Mouse (Mus musculus): ENCODE measurements around the gene Myh3. TPM values are rescaled to one million over a fixed set of nuclear protein-coding genes. Genes with fewer than 3 reads are reported as not detected.

The Myh3 gene
- polyA plus RNA-seq (2014; fragmentation: Illumina TruSeq; extraction: RNeasy Lipid Tissue Mini Kit (QIAGEN cat#74804); ENCODE audit: low read depth, low replicate concordance): not detected

DNA sequence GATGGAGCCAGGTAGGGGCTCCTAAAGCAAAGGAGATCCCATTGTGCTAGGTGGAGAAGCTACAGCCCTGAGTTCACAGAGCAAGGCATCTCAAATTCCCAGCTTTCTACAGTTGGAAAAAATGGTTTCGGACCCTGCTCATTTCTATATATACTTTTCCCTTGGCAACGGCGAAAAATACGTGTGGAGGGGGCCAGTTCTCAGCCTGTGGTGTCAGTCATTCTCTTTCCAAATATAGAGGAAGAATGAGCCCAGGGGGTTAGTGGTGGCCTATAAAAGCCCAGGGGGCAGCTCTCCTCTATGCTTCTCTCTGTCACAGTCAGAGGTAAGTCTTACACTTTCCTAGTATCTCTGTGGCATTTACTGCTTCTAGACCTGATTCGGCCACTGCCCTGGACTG is at the start of gene Myh3:
Gene Myh3 (plus strand): TSS at position 301 of the 400 bp plus-strand sequence.

DNA sequence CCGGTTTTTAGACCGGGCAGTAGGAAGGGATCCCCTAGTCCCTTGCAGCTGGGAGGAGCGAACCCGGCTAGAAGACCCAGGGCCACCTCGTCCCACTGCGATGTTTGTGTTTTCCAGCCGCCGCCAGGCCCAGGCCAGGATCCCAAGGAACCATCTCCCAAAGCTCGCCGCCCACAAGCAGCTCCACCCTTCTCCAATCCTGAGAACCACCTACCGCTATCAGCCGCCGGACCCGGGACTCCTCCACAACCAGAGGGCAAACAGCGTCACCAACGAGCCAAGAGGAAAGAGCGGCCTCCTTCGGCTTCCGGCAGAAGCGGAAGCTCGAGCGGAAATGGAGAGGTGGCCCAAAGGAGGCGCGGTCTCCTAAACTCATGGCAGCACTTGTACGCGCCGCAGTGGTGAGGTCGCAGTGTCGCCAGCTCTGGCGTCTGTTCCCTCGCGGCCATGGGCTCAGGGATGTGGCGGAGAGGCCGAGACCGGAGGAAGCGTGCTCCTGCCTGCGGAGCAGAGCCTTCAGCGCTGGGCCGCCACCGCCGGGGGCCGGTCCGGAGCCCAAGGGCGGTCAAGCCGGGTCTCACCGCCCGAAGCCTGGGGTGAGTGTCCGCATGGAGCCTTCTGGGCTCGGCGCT is 25.7 kb upstream of the Myh3 start, which contains the start of the genes Adprm and Sco1:
Gene Adprm (minus strand): TSS at position 274 of the 632 bp plus-strand sequence.
Gene Sco1 (plus strand): TSS at position 350 of the 632 bp plus-strand sequence.

Other genes starting within 250 kb of the Myh3 start
- 13.7 TPM for gene Pirt, start 166.3 kb upstream of the Myh3 start, polyA plus RNA-seq (2014; fragmentation: Illumina TruSeq; extraction: RNeasy Lipid Tissue Mini Kit (QIAGEN cat#74804); ENCODE audit: low read depth, low replicate concordance)
- gene Tmem238l, start 121.7 kb upstream of the Myh3 start, polyA plus RNA-seq (2014; fragmentation: Illumina TruSeq; extraction: RNeasy Lipid Tissue Mini Kit (QIAGEN cat#74804); ENCODE audit: low read depth, low replicate concordance): not detected
- gene Tmem220, start 53.1 kb upstream of the Myh3 start, polyA plus RNA-seq (2014; fragmentation: Illumina TruSeq; extraction: RNeasy Lipid Tissue Mini Kit (QIAGEN cat#74804); ENCODE audit: low read depth, low replicate concordance): 4.0 TPM
- gene Adprm, start 25.7 kb upstream of the Myh3 start, polyA plus RNA-seq (2014; fragmentation: Illumina TruSeq; extraction: RNeasy Lipid Tissue Mini Kit (QIAGEN cat#74804); ENCODE audit: low read depth, low replicate concordance): 17.2 TPM
- 19.0 TPM for gene Sco1, start 25.6 kb upstream of the Myh3 start, polyA plus RNA-seq (2014; fragmentation: Illumina TruSeq; extraction: RNeasy Lipid Tissue Mini Kit (QIAGEN cat#74804); ENCODE audit: low read depth, low replicate concordance)
- gene Myh2, start 92.7 kb downstream of the Myh3 start, polyA plus RNA-seq (2014; fragmentation: Illumina TruSeq; extraction: RNeasy Lipid Tissue Mini Kit (QIAGEN cat#74804); ENCODE audit: low read depth, low replicate concordance): not detected
- gene Myh1, start 121.8 kb downstream of the Myh3 start, polyA plus RNA-seq (2014; fragmentation: Illumina TruSeq; extraction: RNeasy Lipid Tissue Mini Kit (QIAGEN cat#74804); ENCODE audit: low read depth, low replicate concordance): not detected
- gene Myh4, start 159.7 kb downstream of the Myh3 start, polyA plus RNA-seq (2014; fragmentation: Illumina TruSeq; extraction: RNeasy Lipid Tissue Mini Kit (QIAGEN cat#74804); ENCODE audit: low read depth, low replicate concordance): not detected
- gene Myh8, start 198.8 kb downstream of the Myh3 start, polyA plus RNA-seq (2014; fragmentation: Illumina TruSeq; extraction: RNeasy Lipid Tissue Mini Kit (QIAGEN cat#74804); ENCODE audit: low read depth, low replicate concordance): 0.08 TPM
- gene Myh13, start 243.4 kb downstream of the Myh3 start, polyA plus RNA-seq (2014; fragmentation: Illumina TruSeq; extraction: RNeasy Lipid Tissue Mini Kit (QIAGEN cat#74804); ENCODE audit: low read depth, low replicate concordance): not detected

All from heart, adult 10 weeks (tissue).